Mouse (Mus musculus): ENCODE results near the gene Gm20388. TPM values are rescaled to one million over a fixed set of nuclear protein-coding genes. Genes with fewer than 3 reads are reported as not detected.

The Gm20388 gene
- polyA plus RNA-seq, 1 experiment = 10.6 TPM

- Histone ChIP-seq H3K27ac (ENCODE audit: control insufficient read depth, insufficient read depth, low read depth, low read length, poor library complexity) (peak overlapping the region; percentile 98), H3K4me3 (replicated peaks; ENCODE audit: control insufficient read depth, low read depth, low read length) (peak overlapping the region; percentile 70), H3K4me1 (ENCODE audit: control insufficient read depth, insufficient read depth, low read length) (peaks cover 11% of the 10 kb centered on the region)
- 1% methylated on average over 34 of the region's 34 CpGs for WGBS
- no peak for TF ChIP-seq CTCF (IDR thresholded peaks at IDR 0.05; ENCODE audit: control insufficient read depth, insufficient read depth, low read length)
- TF ChIP-seq POLR2A (IDR thresholded peaks at IDR 0.05; ENCODE audit: borderline replicate concordance, control insufficient read depth, low read depth, low read length) = 0 out of 2 replicates have a peak, but pooled peaks have one; percentile 24
Observed at GRCm38 (mm10) chr8:120487377-120487728, 576.7 kb downstream of the Gm20388 start.

- H3K27ac ChIP-seq (ENCODE audit: control insufficient read depth, insufficient read depth, low read depth, low read length, poor library complexity) = peak overlapping the region; percentile 98
- H3K4me3 ChIP-seq (replicated peaks; ENCODE audit: control insufficient read depth, low read depth, low read length) = peak overlapping the region; percentile 70
- H3K4me1 ChIP-seq (ENCODE audit: control insufficient read depth, insufficient read depth, low read length) = peaks cover 11% of the 10 kb centered on the region
- TF ChIP-seq CTCF (IDR thresholded peaks at IDR 0.05; ENCODE audit: control insufficient read depth, insufficient read depth, low read length) (no peak), POLR2A (IDR thresholded peaks at IDR 0.05; ENCODE audit: borderline replicate concordance, control insufficient read depth, low read depth, low read length) (peak; percentile 78; the same call in 1 of the 2 replicates)
- under 1% methylated on average over 53 of the region's 55 CpGs for WGBS
Observed at GRCm38 (mm10) chr8:120487729-120488510, 577.3 kb downstream of the Gm20388 start.

- WGBS = 1% methylated on average over 25 of the region's 25 CpGs
Observed at GRCm38 (mm10) chr8:120488636-120489131, 578.0 kb downstream of the Gm20388 start.

GRCm38 (mm10) chr8:120489142-120489754 is 578.6 kb downstream of the Gm20388 start:
- WGBS = under 1% methylated on average over 73 of the region's 73 CpGs
- peaks cover 9% of the 10 kb centered on the region for H3K4me1 ChIP-seq (ENCODE audit: control insufficient read depth, insufficient read depth, low read length)
- peak overlapping the region; percentile 70 for H3K4me3 ChIP-seq (replicated peaks; ENCODE audit: control insufficient read depth, low read depth, low read length)
- no peak for TF ChIP-seq CTCF (IDR thresholded peaks at IDR 0.05; ENCODE audit: control insufficient read depth, insufficient read depth, low read length)
- peak; percentile 46; the same call in 1 of the 2 replicates for TF ChIP-seq POLR2A (IDR thresholded peaks at IDR 0.05; ENCODE audit: borderline replicate concordance, control insufficient read depth, low read depth, low read length)
- peak overlapping the region; percentile 98 for H3K27ac ChIP-seq (ENCODE audit: control insufficient read depth, insufficient read depth, low read depth, low read length, poor library complexity)

More at GRCm38 (mm10) chr8:120488636-120489131, 578.0 kb downstream of the Gm20388 start:
- Histone ChIP-seq H3K4me3 (replicated peaks; ENCODE audit: control insufficient read depth, low read depth, low read length) (peak overlapping the region; percentile 70), H3K4me1 (ENCODE audit: control insufficient read depth, insufficient read depth, low read length) (peaks cover 11% of the 10 kb centered on the region), H3K27ac (ENCODE audit: control insufficient read depth, insufficient read depth, low read depth, low read length, poor library complexity) (peak overlapping the region; percentile 98)
- TF ChIP-seq CTCF (IDR thresholded peaks at IDR 0.05; ENCODE audit: control insufficient read depth, insufficient read depth, low read length) = no peak
- TF ChIP-seq POLR2A (IDR thresholded peaks at IDR 0.05; ENCODE audit: borderline replicate concordance, control insufficient read depth, low read depth, low read length) = no peak; the same call in 1 of the 2 replicates

- 1% methylated on average over 15 of the region's 15 CpGs for WGBS
- Histone ChIP-seq H3K4me1 (ENCODE audit: control insufficient read depth, insufficient read depth, low read length) (peaks cover 7% of the 10 kb centered on the region), H3K4me3 (replicated peaks; ENCODE audit: control insufficient read depth, low read depth, low read length) (peak overlapping the region; percentile 70), H3K27ac (ENCODE audit: control insufficient read depth, insufficient read depth, low read depth, low read length, poor library complexity) (peak overlapping the region; percentile 98)
- no peak for TF ChIP-seq POLR2A (IDR thresholded peaks at IDR 0.05; ENCODE audit: borderline replicate concordance, control insufficient read depth, low read depth, low read length)
- TF ChIP-seq CTCF (IDR thresholded peaks at IDR 0.05; ENCODE audit: control insufficient read depth, insufficient read depth, low read length) = no peak; the same call in 1 of the 2 replicates
Observed at GRCm38 (mm10) chr8:120489771-120490281, 579.2 kb downstream of the Gm20388 start.

GRCm38 (mm10) chr8:120490354-120491141 is 579.9 kb downstream of the Gm20388 start:
- WGBS = 4% methylated on average over 12 of the region's 12 CpGs

GRCm38 (mm10) chr8:120491166-120491793 is 580.6 kb downstream of the Gm20388 start:
- peaks cover 1% of the 10 kb centered on the region; the same call in 1 of the 2 replicates for H3K4me1 ChIP-seq (ENCODE audit: control insufficient read depth, insufficient read depth, low read length)
- WGBS = 47% methylated on average over 5 of the region's 5 CpGs
- peak overlapping the region; percentile 50; the same call in 1 of the 2 replicates for H3K27ac ChIP-seq (ENCODE audit: control insufficient read depth, insufficient read depth, low read depth, low read length, poor library complexity)
- H3K4me3 ChIP-seq (replicated peaks; ENCODE audit: control insufficient read depth, low read depth, low read length) = peak overlapping the region; percentile 70
- TF ChIP-seq CTCF (IDR thresholded peaks at IDR 0.05; ENCODE audit: control insufficient read depth, insufficient read depth, low read length) (no peak), POLR2A (IDR thresholded peaks at IDR 0.05; ENCODE audit: borderline replicate concordance, control insufficient read depth, low read depth, low read length) (no peak)

More at GRCm38 (mm10) chr8:120490354-120491141, 579.9 kb downstream of the Gm20388 start:
- TF ChIP-seq POLR2A (IDR thresholded peaks at IDR 0.05; ENCODE audit: borderline replicate concordance, control insufficient read depth, low read depth, low read length) = no peak
- no peak for TF ChIP-seq CTCF (IDR thresholded peaks at IDR 0.05; ENCODE audit: control insufficient read depth, insufficient read depth, low read length)
- Histone ChIP-seq H3K4me1 (ENCODE audit: control insufficient read depth, insufficient read depth, low read length) (peaks cover 4% of the 10 kb centered on the region; the same call in 1 of the 2 replicates), H3K27ac (ENCODE audit: control insufficient read depth, insufficient read depth, low read depth, low read length, poor library complexity) (peak overlapping the region; percentile 98), H3K4me3 (replicated peaks; ENCODE audit: control insufficient read depth, low read depth, low read length) (peak overlapping the region; percentile 70)

Measured in bone marrow, adult 2 months (tissue).